Mouse (Mus musculus) hindbrain, embryonic 14.5 days (tissue): ENCODE measurements around the gene Gm49366. TPM values are rescaled to one million over a fixed set of nuclear protein-coding genes. Genes with fewer than 3 reads are reported as not detected.
"Not testable (repeated sequence)": the region's sequence is repeated elsewhere in the genome, so short reads cannot be mapped to it uniquely, and the experiment has no call there.

ENCODE experiments used
- ATAC-seq: fragments of 200-750 bp; cut with Nextera tagmentation; 2 replicates; pipeline ENCODE4 v1.8.0; 2017; ENCODE audit warnings: moderate number of reproducible peaks, mild to moderate bottlenecking, moderate TSS enrichment, moderate library complexity; ENCODE audit not compliant: low FRiP score
- DNase-seq: peaks from one replicate; pipeline ENCODE4 v3.0.0-alpha.2; 2015; ENCODE audit warnings: low spot score
- H3K27ac ChIP-seq: fragments of 300-500 bp; sonication (generic); 2 replicates; pipeline ENCODE4 v1.5.1; 2014; ENCODE audit warnings: mild to moderate bottlenecking, moderate library complexity
- H3K27me3 ChIP-seq: fragments of 300-500 bp; sonication (generic); 2 replicates; pipeline ENCODE4 v1.6.1; 2014; ENCODE audit warnings: mild to moderate bottlenecking, low read length, mixed read lengths; ENCODE audit not compliant: control insufficient read depth, insufficient read depth
- H3K36me3 ChIP-seq: fragments of 300-500 bp; sonication (generic); replicated peaks from 2 replicates; pipeline ENCODE4 v1.6.1; 2014; ENCODE audit not compliant: control insufficient read depth, insufficient read depth
- H3K4me1 ChIP-seq: fragments of 300-500 bp; sonication (generic); replicated peaks from 2 replicates; pipeline ENCODE4 v1.6.1; 2014; ENCODE audit warnings: antibody characterized with exemption, low read length, mixed read lengths; ENCODE audit not compliant: control insufficient read depth, insufficient read depth
- H3K4me2 ChIP-seq: fragments of 300-500 bp; sonication (generic); replicated peaks from 2 replicates; pipeline ENCODE4 v1.6.1; 2014; ENCODE audit warnings: mild to moderate bottlenecking, moderate library complexity
- H3K4me3 ChIP-seq: fragments of 300-500 bp; sonication (generic); replicated peaks from 2 replicates; pipeline ENCODE4 v1.5.1; 2014; ENCODE audit warnings: mild to moderate bottlenecking, low read length
- H3K9ac ChIP-seq: fragments of 300-500 bp; sonication (generic); 2 replicates; pipeline ENCODE4 v1.6.1; 2014
- H3K9me3 ChIP-seq: fragments of 300-500 bp; sonication (generic); 2 replicates; pipeline ENCODE4 v1.6.1; 2016; ENCODE audit warnings: low read length; ENCODE audit not compliant: control insufficient read depth
- WGBS: fragments of 180-500 bp; shearing (Covaris S2); extraction: QIAGEN DNeasy Blood & Tissue Kit; methylation state at CpG from one replicate; pipeline ENCODE4 v1.1.7; 2014; 5-methylcytosine and 5-hydroxymethylcytosine counted together
- polyA plus RNA-seq: library from polyadenylated mRNA; unstranded; fragments of >200 nt; fragmentation: Nextera tagmentation; extraction: Ambion mirVana; gene quantifications from 2 replicates; pipeline ENCODE4 v1.2.1, GENCODE M21; 2014

Gene Gm49366
- polyA plus RNA-seq, 1 experiment from 2014 or later, result not detected

DNA sequence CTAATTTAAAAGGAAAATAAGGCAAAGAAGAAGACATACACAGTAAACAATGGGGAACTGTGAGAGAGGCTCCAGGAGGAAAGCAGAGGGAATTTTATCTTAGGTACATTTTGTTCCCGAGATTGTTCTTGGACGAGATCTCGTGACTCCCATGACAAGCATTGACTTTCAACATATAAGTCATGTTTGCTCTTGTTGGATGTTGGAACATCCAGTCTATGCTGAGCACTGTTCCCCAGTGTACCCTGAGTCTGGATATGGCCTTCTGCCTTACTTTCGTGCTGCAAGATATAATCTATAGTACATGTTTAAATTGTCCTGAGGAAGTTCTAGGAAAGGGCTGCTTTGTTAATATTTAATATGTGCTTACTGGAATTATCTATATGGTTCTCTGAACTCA is 45.8 kb downstream of the Gm49366 start:
- Histone ChIP-seq H3K27me3 (no peaks in the 10 kb centered on the region), H3K9me3 (peaks cover 3% of the 10 kb centered on the region; the same call in 1 of the 2 replicates), H3K27ac (no peak overlapping the region), H3K9ac (no peak overlapping the region), H3K36me3 (no peaks in the 10 kb centered on the region), H3K4me1 (no peaks in the 10 kb centered on the region), H3K4me2 (no peak overlapping the region), H3K4me3 (no peak overlapping the region)
- 89% methylated on average over 4 of the region's 4 CpGs for WGBS
- DNase-seq (no peak), ATAC-seq (no peak)

DNA sequence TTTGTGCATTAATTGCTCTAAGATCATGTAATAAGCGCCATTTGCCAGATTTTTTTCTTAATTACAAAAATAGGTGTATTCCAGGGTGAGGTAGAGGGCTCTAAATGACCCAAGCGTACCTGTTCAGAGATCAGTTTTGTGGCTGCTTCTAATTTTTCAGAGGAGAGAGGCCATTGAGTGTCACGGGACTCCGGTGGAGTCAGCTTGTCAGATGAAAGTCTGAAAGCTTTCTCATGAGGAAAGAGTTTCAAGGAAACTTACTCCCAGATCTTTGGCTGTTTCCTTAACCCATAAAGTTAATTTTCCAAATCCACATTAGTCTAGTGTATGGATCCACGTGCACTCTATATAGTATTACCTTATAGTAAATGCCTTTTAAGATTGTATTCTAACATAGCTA is 55.9 kb downstream of the Gm49366 start:
- not testable (repeated sequence) for H3K9ac ChIP-seq, H3K4me3 ChIP-seq, H3K36me3 ChIP-seq, H3K4me1 ChIP-seq, H3K9me3 ChIP-seq, H3K27me3 ChIP-seq, H3K4me2 ChIP-seq, H3K27ac ChIP-seq, DNase-seq, ATAC-seq
- WGBS, result 92% methylated on average over 5 of the region's 5 CpGs

DNA sequence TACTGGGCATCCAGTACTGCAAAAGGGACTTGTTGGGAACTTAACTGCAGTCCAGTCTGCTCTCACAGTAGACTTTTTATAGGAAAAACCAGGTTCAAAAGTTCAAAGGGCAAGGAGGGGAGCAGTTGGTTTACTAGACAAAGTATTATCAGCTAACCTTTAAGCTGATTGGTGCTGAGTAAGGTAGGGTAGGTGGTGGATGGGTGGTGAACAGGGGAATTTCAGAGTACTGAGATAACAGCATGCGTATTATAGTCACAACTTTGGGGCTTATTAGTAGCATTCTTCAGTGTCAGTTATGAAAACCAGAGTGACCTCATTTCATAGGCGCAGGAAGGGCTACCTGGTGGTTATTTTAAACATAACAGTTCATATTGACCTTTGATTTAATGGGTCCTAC is 60.9 kb downstream of the Gm49366 start:
- H3K4me1 ChIP-seq, result peaks cover 5% of the 10 kb centered on the region; the same call in 1 of the 2 replicates
- H3K9ac ChIP-seq, result no peak overlapping the region
- DNase-seq, result no peak
- H3K36me3 ChIP-seq, result no peaks in the 10 kb centered on the region
- no peaks in the 10 kb centered on the region for H3K27me3 ChIP-seq
- H3K4me2 ChIP-seq, result no peak overlapping the region
- no peak overlapping the region for H3K4me3 ChIP-seq
- H3K9me3 ChIP-seq, result no peaks in the 10 kb centered on the region
- WGBS, result 97% methylated on average over 2 of the region's 2 CpGs
- no peak for ATAC-seq
- no peak overlapping the region for H3K27ac ChIP-seq

DNA sequence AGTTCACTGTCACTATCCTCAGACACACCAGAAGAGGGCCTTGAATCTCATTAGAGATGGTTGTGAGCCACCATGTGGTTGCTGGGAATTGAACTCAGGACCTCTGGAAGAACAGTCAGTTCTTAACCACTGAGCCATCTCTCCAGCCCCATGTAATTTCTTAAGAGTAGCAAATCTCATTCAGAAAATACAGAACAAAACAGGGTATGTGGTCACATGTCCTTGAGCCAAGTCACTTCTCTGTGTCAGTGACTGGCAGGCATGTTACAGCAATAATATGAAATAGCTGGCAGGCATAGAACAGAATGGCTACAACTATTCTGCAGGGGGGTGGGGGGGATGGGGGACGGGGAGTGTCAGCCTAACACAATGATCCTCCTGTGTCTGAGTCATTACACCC is 61.3 kb downstream of the Gm49366 start:
- peak overlapping the region; percentile 83 for H3K4me2 ChIP-seq
- H3K9me3 ChIP-seq, result no peaks in the 10 kb centered on the region
- ATAC-seq (no peak), DNase-seq (no peak)
- peak overlapping the region; percentile 47; the same call in 1 of the 2 replicates for H3K4me3 ChIP-seq
- peak overlapping the region; percentile 65; the same call in 1 of the 2 replicates for H3K9ac ChIP-seq
- no peaks in the 10 kb centered on the region for H3K27me3 ChIP-seq
- peaks cover 5% of the 10 kb centered on the region; the same call in 1 of the 2 replicates for H3K4me1 ChIP-seq
- WGBS, result 32% methylated on average over 1 of the region's 1 CpGs
- H3K36me3 ChIP-seq, result no peaks in the 10 kb centered on the region
- no peak overlapping the region for H3K27ac ChIP-seq

DNA sequence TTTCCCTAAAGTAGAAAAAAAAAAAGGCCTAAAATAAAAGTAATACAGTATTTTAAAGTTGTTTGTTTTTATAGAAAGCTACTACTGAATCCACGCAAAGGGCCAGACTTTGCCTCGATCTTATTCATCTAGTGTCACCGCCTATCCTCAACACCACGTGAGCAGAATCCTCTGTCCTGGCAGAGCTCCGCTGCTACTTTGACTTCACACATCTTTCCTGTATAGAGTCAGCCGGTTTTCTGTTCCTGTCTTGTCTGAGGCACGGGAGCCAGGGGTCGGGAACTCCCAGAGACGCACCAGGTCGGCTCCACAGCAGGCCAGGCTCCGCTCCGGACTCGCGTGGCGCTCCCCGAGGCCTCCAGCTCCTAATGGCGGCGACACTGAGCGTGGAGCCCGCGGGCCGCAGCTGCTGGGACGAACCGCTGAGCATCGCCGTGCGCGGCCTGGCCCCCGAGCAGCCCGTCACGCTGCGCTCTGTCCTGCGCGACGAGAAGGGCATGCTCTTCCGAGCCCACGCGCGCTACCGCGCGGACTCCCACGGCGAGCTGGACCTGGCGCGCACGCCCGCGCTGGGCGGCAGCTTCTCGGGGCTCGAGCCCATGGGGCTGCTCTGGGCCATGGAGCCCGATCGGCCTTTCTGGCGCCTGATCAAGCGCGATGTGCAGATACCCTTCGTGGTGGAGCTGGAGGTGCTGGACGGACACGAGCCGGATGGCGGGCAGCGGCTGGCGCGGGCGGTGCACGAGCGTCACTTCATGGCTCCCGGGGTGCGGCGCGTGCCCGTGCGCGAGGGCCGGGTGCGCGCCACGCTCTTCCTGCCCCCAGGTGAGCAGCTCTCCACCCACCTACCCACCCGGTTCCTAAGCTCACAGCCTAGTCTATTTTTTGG is 62.1 kb downstream of the Gm49366 start, which contains the start of gene Acot6:
Gene Acot6 (plus strand): TSS at position 51 of the 889 bp plus-strand sequence.
- Histone ChIP-seq H3K4me3 (peak within 1 kb of the TSS; percentile 47), H3K27ac (peak within 1 kb of the TSS; percentile 59; the same call in 1 of the 2 replicates), H3K9ac (peak within 1 kb of the TSS; percentile 65), H3K4me2 (peak within 1 kb of the TSS; percentile 83)
- H3K27me3 ChIP-seq, H3K4me1 ChIP-seq, H3K36me3 ChIP-seq, H3K9me3 ChIP-seq: not testable (repeated sequence)
- WGBS, result under 1% methylated on average over 72 of the region's 80 CpGs
- peak; percentile 82 for ATAC-seq
- peak; percentile 67 for DNase-seq

DNA sequence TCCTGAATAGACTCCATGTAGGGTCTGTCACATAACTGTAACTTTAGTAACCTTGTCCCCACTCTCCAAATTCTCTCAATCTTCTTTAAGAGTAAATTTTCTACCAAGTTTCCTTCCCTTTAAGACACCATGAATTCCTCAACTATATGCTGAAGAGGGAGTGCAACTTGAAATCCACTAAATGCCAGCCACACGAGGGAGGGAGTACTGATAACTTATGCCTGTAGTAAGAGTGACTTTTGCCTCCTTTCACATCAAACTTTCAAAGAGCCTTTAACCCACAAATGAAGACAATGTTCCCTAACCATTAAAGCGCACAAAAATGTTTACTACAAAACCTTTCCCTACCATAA is 62.7 kb downstream of the Gm49366 start:
- DNase-seq, result no peak
- WGBS, result 50% methylated on average over 2 of the region's 2 CpGs
- Histone ChIP-seq H3K27ac (no peak overlapping the region), H3K4me1 (peaks cover 5% of the 10 kb centered on the region; the same call in 1 of the 2 replicates), H3K4me3 (peak overlapping the region; percentile 47), H3K9me3 (no peaks in the 10 kb centered on the region), H3K4me2 (peak overlapping the region; percentile 83), H3K9ac (peak overlapping the region; percentile 65), H3K27me3 (no peaks in the 10 kb centered on the region), H3K36me3 (no peaks in the 10 kb centered on the region)
- ATAC-seq, result no peak

DNA sequence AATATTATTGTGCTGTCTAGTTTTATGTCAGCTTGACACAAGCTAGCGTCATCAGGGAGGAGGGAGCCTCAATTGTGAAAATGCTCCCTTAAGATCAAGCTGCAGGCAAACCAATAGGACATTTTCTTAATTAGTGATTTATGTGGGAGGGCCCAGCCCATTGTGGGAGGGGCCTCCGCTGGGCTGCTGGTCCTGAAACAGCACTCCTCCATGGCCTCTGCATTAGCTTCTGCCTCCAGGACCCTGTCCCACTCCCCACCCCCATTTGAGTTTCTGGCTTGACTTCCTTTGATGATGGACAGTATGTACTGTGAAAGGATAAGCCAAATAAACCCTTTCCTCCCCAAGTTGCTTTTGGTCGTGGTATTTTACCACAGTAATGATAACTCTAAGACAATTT is 68.3 kb downstream of the Gm49366 start:
- DNase-seq (no peak), ATAC-seq (no peak)
- no peaks in the 10 kb centered on the region for H3K36me3 ChIP-seq
- H3K4me1 ChIP-seq, result no peaks in the 10 kb centered on the region
- no peak overlapping the region for H3K4me3 ChIP-seq
- 89% methylated on average over 3 of the region's 3 CpGs for WGBS
- no peak overlapping the region for H3K27ac ChIP-seq
- H3K9me3 ChIP-seq, result no peaks in the 10 kb centered on the region
- no peak overlapping the region for H3K4me2 ChIP-seq
- H3K9ac ChIP-seq, result no peak overlapping the region
- H3K27me3 ChIP-seq, result no peaks in the 10 kb centered on the region

DNA sequence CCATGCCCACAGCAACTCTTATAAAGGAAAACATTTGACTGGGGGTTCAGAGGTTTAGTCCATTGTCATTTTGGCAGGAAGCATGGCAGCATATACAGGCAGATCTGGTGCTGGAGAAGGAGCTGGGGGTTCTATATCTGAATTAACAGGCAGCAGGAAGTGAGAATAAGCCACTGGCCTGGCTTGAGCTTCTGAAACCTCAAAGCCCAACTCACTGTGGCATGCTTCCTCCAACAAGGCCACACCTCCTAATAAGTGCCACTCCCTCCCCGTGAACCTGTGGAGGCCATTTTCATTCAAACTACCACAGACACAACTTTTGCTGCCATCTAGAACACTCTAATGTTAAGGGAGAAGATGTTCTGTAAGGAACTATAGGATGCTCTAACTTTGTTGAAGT is 69.0 kb downstream of the Gm49366 start:
- no peaks in the 10 kb centered on the region for H3K9me3 ChIP-seq
- no peaks in the 10 kb centered on the region for H3K4me1 ChIP-seq
- H3K27ac ChIP-seq, result no peak overlapping the region
- H3K27me3 ChIP-seq, result no peaks in the 10 kb centered on the region
- DNase-seq, result no peak
- no peak overlapping the region for H3K4me2 ChIP-seq
- WGBS, result 65% methylated on average over 1 of the region's 1 CpGs
- no peak for ATAC-seq
- no peaks in the 10 kb centered on the region for H3K36me3 ChIP-seq
- no peak overlapping the region for H3K4me3 ChIP-seq
- H3K9ac ChIP-seq, result no peak overlapping the region
